Mouse (Mus musculus): ENCODE data around the gene Dnhd1.
"Not testable (repeated sequence)": the region's sequence is repeated elsewhere in the genome, so short reads cannot be mapped to it uniquely, and the experiment has no call there.

Gene Dnhd1

DNA sequence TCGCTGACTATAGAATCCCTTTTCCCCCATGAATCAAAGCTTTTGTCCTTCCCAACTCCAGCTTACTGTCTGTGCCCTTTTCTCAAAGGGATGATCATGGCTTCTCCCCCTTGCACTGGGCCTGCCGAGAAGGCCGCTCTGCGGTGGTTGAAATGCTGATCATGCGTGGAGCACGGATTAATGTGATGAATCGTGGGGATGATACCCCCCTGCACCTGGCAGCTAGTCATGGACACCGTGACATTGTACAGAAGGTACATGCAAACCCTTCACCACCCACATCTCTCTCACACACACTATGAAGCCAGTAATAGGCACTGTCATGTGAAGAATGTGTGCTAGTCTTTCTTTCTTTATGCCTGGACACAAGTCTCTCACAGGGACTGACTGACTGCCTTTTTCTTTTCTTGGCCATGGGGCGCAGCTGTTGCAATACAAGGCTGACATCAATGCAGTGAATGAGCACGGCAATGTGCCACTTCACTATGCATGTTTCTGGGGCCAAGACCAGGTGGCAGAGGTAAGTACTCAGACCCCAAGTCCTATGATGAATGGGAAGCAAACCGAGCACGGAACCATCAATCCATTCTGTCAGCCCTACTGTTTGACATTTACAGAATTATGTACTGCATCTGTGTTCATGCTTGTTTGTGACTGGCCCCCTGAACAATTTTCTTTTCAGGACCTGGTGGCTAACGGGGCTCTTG lies 89.6 kb downstream of the Dnhd1 start:
- DNase-seq (ENCODE audit: low read depth, low spot score) = no peak

DNA sequence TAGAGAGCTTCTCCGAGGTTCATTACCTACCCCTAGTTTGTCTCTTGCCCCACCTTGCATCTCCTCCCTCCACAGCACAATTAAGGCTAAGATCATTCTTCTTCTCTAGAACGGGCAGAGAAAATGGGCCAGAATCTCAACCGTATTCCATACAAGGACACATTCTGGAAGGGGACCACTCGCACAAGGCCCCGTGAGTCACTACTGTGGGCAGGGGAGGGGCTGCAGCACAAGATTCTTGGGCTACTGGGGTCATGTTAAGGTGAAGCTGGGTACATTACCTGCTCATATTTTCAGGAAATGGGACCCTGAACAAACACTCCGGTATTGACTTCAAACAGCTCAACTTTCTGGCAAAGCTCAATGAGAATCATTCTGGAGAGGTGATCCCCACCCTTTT lies 90.2 kb downstream of the Dnhd1 start:
- no peak for DNase-seq (ENCODE audit: low read depth, low spot score)

DNA sequence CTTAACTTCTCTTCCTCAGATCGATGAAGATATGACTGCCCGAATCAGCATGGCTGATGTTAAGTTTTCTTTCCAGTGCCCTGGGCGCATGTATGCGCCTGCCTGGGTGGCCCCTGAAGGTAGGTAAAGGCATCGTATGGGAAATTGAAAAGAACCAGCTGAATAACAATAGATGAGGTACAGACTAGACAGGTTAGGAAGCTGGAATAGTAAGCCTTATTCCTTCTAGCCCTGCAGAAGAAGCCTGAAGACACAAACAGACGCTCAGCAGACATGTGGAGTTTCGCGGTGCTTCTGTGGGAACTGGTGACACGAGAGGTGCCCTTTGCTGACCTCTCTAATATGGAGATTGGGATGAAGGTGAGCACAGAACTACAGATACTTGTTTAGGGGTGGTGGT lies 91.4 kb downstream of the Dnhd1 start:
- DNase-seq (ENCODE audit: low read depth, low spot score) = no peak

DNA sequence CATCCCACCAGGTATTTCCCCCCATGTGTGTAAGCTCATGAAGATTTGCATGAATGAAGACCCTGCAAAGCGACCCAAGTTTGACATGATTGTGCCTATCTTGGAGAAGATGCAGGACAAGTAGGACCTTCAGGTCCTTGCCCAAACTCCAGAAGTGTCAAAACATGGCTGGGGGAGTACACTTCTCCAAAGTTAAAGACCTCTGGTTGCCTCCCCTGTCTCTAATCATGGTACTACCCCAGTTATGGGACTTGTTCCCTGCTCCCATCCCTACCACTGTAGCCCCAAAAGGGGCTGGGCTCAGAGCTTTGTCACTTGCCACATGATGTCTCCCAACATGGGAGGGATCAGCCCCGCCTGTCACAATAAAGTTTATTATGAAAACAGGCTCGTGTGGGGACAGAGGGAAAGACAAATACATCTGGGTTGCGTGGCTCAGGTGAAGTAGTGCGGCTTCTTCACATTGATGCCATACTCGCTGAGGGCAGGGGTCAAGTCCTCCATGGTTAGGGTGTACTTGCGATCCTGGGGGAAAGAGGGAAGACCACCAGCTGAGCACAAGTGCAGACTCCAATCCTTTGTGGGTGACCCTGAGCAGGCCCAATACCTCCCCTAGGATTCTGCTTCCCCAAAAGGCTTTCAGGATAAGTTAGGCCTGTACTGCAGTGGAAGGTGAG lies 92.0 kb downstream of the Dnhd1 start:
- not testable (repeated sequence) for DNase-seq (ENCODE audit: low read depth, low spot score)

DNA sequence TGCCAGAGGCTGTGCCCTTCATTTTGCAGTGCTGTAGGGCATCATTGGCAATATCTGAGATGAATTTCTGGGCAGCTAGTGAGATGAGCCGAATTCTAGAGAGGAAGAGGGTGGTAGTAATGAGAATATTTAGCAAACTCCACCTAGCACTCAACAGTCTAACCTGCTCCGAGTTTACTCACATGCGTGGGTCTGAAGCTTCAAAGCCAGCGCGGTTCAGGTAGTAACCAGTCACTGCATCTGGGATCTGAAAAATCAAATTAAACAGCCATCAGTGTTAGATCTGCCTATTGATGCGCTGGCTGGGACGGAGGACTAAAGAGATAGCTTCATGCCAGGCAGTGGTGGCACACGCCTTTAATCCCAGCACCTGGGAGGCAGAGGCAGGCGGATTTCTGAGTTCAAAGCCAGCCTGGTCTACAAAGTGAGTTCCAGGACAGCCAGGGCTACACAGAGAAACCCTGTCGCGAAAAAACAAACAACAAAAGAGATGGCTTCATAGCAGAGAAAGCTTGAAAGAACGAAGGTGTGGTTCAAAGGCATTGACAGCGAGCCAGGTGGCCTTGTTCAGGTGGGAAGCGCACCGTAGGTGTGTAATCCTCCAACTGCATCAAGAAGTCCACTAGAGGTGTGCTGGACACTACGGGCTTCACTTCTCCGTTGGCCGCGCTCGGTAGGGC lies 92.8 kb downstream of the Dnhd1 start:
- DNase-seq (ENCODE audit: low read depth, low spot score) = not testable (repeated sequence)

DNA sequence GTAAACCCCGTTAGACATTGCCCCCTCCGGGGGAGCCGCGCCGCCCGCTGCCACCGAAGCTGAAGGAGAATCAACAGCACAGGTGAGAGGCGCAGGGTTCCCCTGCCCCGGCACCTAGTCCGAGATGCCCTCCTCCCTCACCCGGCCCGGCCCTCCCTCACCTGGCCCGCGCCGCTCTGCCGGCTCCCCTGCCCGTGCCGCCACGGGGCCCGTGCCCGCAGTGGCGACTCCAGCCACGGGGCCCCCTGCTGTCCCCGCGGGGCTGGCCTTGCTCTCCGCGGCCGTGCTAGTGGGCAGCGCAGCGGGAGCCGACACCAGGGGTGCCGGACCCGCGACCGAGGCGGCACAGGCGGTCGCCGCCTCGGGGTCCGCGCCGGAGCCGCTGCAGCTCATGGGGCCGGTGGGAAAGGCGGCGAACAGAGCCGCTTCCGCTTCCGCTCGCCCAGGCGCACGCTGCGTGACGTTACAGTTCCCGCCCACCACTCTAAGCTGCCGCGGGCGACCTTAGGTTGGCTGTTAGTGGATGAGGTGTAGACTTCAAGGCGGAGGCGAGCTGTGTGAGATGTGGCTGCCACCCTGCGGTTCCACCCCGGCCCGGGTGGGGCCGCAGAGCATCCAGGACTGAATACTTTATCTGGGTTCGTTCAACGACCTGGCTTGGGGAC lies 93.4 kb downstream of the Dnhd1 start, which contains the start of gene Taf10:
Gene Taf10, minus strand, starts transcription at position 436 of the 665 bp plus-strand sequence.
- DNase-seq (ENCODE audit: low read depth, low spot score) = peak; percentile 97

DNA sequence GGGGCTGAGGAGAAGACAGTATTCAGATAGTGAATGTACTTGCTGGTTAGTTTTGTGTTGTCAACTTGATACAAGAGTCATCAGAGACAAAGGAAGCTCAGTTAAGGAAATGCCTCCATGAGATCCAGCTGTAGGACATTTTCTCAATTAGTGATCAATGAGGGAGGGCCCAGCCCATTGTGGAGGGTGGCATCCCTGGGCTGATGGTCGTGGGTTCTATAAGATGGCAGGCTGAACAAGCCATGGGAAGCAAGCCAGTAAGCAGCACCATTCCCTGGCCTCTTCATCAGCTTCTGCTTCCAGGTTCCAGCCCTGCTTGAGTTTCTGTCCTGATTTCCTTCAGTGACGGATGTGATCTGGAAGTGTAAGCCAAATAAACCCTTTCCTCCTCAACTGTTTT lies 97.1 kb downstream of the Dnhd1 start:
- DNase-seq (ENCODE audit: low read depth, low spot score) = no peak

DNA sequence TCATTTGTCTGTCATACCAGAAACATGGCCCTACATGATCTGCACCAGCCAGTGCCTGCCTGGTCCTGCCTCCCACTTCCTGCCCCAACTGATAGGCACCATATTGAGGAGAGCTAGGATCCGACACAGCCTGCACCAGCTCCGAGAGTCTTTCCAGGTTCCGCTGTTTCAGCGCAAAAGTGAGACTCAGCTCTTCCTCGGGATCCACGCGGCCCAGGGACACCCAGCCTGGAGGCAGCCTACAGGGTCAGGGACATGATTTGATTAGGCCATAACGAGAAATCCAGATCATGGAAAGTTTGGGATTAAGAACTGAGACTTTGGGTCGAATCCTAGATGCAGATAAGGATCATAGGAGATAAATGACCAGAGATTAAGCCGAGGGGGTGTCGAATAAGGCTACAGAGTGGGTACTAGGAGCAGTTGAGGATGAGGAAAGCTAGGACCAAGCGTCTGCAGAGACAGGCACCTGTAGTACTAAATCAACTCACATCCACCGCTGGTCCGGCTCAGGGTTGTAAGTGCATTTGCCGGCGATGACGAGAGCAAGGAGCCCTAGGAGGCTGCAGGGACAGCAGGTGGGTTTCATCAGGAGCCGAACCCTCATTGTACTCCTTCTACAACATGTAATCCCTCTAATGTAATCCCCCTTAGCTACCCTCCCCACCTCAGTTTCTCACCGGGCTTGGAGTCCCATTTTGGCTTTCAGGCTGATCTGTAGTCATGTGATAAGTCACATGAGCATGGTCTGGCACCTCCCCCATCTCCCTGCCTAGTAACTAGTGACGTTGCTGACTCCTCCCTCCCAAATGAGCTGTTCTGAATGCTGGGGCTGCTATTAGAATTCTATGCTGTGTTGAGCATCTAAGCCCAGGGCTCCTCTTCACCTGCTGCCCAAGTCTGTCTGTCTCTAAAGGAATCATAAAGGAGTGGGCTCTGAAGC lies 101.1 kb downstream of the Dnhd1 start, which contains the start of gene Tpp1:
Gene Tpp1, minus strand, starts transcription at position 745 of the 943 bp plus-strand sequence.
- peak; percentile 96 for DNase-seq (ENCODE audit: low read depth, low spot score)

DNA sequence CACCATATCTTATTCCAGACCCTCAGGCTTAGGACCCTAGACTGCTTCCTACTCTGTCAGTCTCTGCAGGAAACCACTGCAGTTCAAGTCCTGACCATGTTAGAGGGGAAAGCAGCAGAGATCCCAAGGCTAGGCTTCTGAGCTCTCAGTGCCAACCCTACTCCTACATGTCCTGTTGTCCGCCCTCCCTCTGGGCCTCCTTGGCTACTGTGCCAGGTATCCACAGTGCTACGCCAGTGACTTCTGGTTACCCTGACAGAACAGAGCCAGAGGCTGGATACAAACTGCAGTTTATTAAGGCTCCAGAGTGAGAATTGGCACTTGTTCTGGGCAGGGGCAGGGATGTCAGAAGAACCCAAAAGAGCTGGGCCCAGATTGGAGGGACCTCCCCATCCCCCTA lies 102.1 kb downstream of the Dnhd1 start:
- no peak for DNase-seq (ENCODE audit: low read depth, low spot score)

DNA sequence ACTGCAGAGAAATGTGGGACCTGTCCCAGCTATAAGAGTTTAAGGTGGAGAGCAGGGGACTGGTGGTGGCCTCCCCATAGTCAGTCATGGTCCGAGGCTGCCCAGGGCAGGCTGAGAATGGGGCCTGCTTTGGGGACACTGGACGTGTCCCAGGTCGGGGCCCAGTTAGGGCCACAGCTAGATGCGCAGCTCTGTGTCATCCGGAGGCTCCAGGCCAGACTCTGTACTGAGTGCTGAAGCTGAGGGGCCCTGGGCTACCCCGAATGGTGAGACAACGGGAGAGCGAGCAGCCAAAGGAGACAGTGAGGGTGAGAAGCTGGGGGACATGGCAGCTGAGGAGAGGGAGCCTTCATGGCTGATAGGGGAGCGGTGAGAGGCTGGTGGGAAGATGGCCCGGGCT lies 102.7 kb downstream of the Dnhd1 start:
- no peak for DNase-seq (ENCODE audit: low read depth, low spot score)

DNA sequence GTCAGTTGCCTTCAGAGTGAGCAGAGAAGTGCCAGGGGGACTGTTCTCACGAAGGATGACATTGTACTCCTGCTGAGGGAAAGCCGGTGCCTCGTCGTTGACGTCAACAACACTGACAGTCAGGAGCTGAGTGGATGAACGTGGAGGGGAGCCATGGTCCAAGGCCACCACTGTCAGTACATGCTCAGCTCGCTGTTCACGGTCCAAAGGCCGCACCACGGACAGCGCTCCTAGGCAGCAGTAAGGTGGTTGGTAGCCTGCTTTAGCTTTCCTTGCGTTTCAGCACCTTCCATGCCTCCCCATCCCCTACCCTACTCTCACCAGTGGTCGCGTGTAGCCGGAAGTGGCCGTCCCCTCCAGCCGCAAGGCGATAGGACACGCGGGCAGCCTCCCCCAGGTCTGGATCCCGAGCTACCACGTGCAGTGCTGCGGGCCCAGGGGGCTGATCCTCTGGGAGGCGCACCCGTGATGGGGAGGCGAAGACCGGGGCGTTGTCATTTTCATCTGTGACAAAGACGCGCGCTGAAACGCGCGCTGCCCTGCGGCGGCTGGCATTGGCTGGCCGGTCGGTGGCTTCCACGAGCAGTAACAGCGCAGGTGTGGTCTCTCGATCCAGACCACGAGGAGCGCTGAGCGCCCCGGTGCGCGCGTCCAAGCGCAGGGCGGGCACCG lies 111.3 kb downstream of the Dnhd1 start:
- no peak for DNase-seq (ENCODE audit: low read depth, low spot score)

DNA sequence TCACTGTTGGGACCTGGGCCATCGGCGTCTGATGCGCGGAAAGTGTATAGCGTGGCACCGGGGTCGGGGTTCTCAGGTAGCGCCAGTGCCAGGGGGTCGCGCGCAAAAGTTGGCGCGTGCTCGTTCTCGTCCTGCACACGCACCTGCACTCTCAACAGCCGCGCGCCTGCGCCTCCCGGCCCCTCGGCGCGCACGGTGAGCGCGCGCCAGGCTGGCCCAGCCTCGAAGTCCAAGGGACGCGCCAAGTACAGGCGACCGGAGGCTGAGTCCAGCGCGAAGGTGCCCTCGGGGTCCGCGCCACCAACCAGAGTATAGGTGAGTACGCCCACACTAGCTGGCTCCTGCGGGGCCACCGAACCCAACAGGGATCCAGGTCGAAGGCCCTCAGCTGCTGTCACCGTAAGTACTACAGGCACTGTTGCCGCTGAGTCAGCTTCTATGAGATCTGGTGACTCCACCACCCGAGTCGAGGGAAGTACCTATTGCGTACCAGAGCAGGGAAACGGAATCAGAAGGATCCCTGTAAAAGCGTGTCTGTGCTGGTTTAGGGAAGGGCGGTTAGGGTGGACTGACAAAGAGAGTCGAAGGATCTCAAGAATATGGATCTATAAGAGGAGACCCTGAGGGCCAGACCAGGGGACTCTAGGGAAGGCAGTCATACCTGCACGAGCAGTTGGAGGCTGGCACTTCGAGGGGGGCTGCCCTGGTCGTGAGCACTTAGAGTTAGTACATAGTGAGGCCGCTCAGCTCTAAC lies 112.1 kb downstream of the Dnhd1 start:
- no peak for DNase-seq (ENCODE audit: low read depth, low spot score)

DNA sequence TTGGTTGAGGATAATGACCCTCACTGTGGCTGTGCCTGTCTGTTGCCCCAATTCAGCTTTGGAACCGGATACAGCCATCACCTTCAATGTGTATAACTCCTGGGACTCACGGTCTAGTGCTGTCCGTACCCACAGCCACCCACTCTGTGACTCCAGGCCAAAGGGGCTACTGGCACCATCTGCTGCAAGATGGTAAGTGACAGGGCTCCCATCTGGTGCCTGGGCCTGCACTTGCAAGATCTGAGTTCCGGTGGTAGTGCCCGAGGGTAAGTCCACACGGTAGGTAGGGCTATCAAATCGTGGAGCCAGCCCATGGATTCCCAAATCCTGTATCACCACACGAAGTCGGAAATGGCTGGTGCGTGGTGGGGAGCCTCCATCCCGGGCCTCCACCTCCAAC lies 113.7 kb downstream of the Dnhd1 start:
- DNase-seq (ENCODE audit: low read depth, low spot score) = no peak

DNA sequence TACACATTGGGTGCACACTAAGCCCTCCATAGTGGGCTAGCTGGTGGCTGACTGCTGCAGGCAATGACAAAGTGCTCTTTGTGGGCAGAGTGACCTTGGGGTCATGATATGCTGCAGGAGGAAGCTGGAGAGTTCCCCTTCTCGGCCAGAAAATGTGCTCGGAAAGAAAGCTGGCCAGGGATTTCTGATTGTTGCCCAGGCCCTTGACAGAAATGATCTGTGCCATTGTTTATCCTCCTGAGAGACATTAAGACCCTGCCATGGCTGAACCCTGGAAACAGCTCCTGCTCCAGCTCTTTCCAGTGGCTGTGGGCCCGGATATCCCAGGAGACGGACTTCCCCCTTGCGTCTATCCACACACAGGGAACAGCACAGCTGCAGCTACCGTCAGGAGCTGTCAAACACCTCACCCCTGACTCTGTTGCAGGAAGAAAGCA lies 117.1 kb downstream of the Dnhd1 start:
- DNase-seq (ENCODE audit: low read depth, low spot score) = no peak

DNA sequence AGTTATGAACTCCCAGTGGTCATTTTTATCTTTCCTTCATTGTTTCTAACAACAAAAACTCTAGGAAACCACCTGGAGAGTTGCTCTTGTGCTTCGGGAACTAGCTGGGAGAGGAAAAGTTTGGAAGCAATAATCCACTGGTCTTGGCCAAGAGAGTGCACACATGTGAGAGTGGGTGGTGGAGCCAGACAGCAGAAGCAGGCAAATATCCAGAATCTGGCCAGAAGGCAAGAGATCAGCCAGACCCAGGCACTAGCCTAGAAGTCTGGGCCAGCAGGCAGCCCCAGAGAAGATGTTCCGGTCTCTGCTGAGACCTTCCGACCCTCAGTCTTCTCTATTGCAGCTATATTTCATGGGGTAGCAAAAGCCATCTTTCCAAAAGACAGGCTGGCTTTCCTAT lies 119.3 kb downstream of the Dnhd1 start:
- DNase-seq (ENCODE audit: low read depth, low spot score) = no peak
